8 mouse cellular contexts compared by ENCODE assay signal in genomic region chr16:93831627-93832395, GRCm38 (mm10). TPM values are rescaled to one million over a fixed set of nuclear protein-coding genes. Genes with fewer than 3 reads are reported as not detected.
DNase-seq lines count a peak whose midpoint lies in the region; ATAC-seq lines count a peak whose summit lies in the region.

Gene Morc3 (plus strand): TSS chr16:93832121.

- intact Hi-C loops in heart, postnatal 14 days (cut with DNase I) = no loop called here

- no peaks in the 10 kb centered on the region for H3K27me3 ChIP-seq in forebrain, embryonic 14.5 days (replicated peaks; ENCODE audit: control insufficient read depth, insufficient read depth, low read length)
- H3K27me3 ChIP-seq in neural tube, embryonic 15.5 days (replicated peaks) = no peaks in the 10 kb centered on the region

- no peaks in the 10 kb centered on the region for H3K36me3 ChIP-seq in forebrain, embryonic 14.5 days (ENCODE audit: control insufficient read depth, insufficient read depth, low read length)
- no peaks in the 10 kb centered on the region for H3K36me3 ChIP-seq in neural tube, embryonic 15.5 days

- H3K9ac ChIP-seq in forebrain, embryonic 14.5 days (ENCODE audit: low read length) = peak within 1 kb of the TSS; percentile 97
- H3K9ac ChIP-seq in neural tube, embryonic 15.5 days (replicated peaks) = peak within 1 kb of the TSS; percentile 84

- peak within 1 kb of the TSS; percentile 99 for H3K4me3 ChIP-seq in forebrain, embryonic 14.5 days (ENCODE audit: low read depth, low read length)
- H3K4me3 ChIP-seq in neural tube, embryonic 15.5 days (replicated peaks) = peak within 1 kb of the TSS; percentile 85

- peak within 1 kb of the TSS; percentile 96 for H3K27ac ChIP-seq in forebrain, embryonic 14.5 days (ENCODE audit: low read depth, low read length)
- H3K27ac ChIP-seq in neural tube, embryonic 15.5 days (replicated peaks) = peak within 1 kb of the TSS; percentile 92

- peaks cover 11% of the 10 kb centered on the region; the same call in 1 of the 2 replicates for H3K4me1 ChIP-seq in forebrain, embryonic 14.5 days (ENCODE audit: control insufficient read depth, insufficient read depth, low read length)
- H3K4me1 ChIP-seq in neural tube, embryonic 15.5 days = peaks cover 25% of the 10 kb centered on the region

- ATAC-seq in forebrain, embryonic 14.5 days = peak; percentile 98
- ATAC-seq in neural tube, embryonic 15.5 days (ENCODE audit: low FRiP score) = peak; percentile 97

- 13% methylated on average over 54 of the region's 55 CpGs for WGBS in forebrain, embryonic 14.5 days
- WGBS in neural tube, embryonic 15.5 days = 12% methylated on average over 54 of the region's 55 CpGs

- peak within 1 kb of the TSS; percentile 68 for H3K4me2 ChIP-seq in forebrain, embryonic 14.5 days (ENCODE audit: low read length)
- peak within 1 kb of the TSS; percentile 91 for H3K4me2 ChIP-seq in neural tube, embryonic 15.5 days

- peak; percentile 100 for DNase-seq in ES-CJ7 (ENCODE audit: low read depth, low spot score)
- peak; percentile 100 for DNase-seq in cerebellum, adult 11 months
- peak; percentile 100 for DNase-seq in forebrain, embryonic 14.5 days (ENCODE audit: low spot score)
- DNase-seq in heart, postnatal 14 days = peak; percentile 100
- DNase-seq in layer of hippocampus, adult 11-12 months (ENCODE audit: low spot score) = peak; percentile 100
- DNase-seq in lung, adult 18-20 months = peak; percentile 100
- peak; percentile 100 for DNase-seq in testis, postnatal 14 days (ENCODE audit: low spot score)

- H3K9me3 ChIP-seq in forebrain, embryonic 14.5 days (replicated peaks; ENCODE audit: control insufficient read depth, low read length) = no peaks in the 10 kb centered on the region
- H3K9me3 ChIP-seq in neural tube, embryonic 15.5 days (replicated peaks) = no peaks in the 10 kb centered on the region

RNA-seq across cellular contexts. Expression of gene Morc3, which starts in this region (rescaled TPM):
- polyA plus RNA-seq in forebrain, embryonic 14.5 days (2014; fragmentation: Nextera tagmentation; extraction: Ambion mirVana) = 32.1 and 36.1 TPM in 2 replicates
- total RNA-seq in heart, postnatal 14 days (2021) = 10 to 100 TPM; 18.6 to 19.1 TPM
- polyA plus RNA-seq in neural tube, embryonic 15.5 days (2015; fragmentation: Nextera tagmentation; extraction: Ambion mirVana) = 31.9 and 32.1 TPM in 2 replicates

Comparison
In these comparisons a context has a peak if more than half of its experiments do, and no peak if none do; other contexts are left out.
1. Peak in every context shown above with its lines: DNase-seq, ATAC-seq, H3K4me3 ChIP-seq and H3K27ac ChIP-seq.